Mouse (Mus musculus) MEL (cell line): ENCODE measurements around the gene Olfr465-ps1.
A peak's percentile ranks its signal among the peaks of the same experiment; 100 is the strongest.

Source experiments
- CHD2 ChIP-seq: IDR thresholded peaks from 2 replicates; pipeline ENCODE4 v1.6.1; 2011; ENCODE audit warnings: low read length, improper control_type of control experiment
- CTCF ChIP-seq, 3 experiments: IDR thresholded peaks in 2 of 3; conservative IDR thresholded peaks in 1 of 3; 2 replicates each; pipeline ENCODE4 v1.5.1; 2011 to 2012; ENCODE audit warnings: low read length in 3 of 3, low read depth in 2 of 3, mild to moderate bottlenecking in 2 of 3, improper control_type of control experiment in 1 of 3, inconsistent platforms in 1 of 3, mixed read lengths in 1 of 3, moderate library complexity in 1 of 3; ENCODE audit not compliant: control insufficient read depth in 1 of 3, insufficient read depth in 1 of 3, poor library complexity in 1 of 3, severe bottlenecking in 1 of 3
- E2F4 ChIP-seq: IDR thresholded peaks from 2 replicates; pipeline ENCODE4 v1.6.1; 2011; ENCODE audit warnings: low read depth, low read length, improper control_type of control experiment, borderline replicate concordance
- GABPA ChIP-seq: IDR thresholded peaks from 2 replicates; pipeline ENCODE4 v1.6.1; 2012; ENCODE audit warnings: low read depth, mild to moderate bottlenecking, inconsistent platforms, low read length, improper control_type of control experiment, moderate library complexity
- HCFC1 ChIP-seq: IDR thresholded peaks from 2 replicates; pipeline ENCODE4 v1.6.1; 2012; ENCODE audit warnings: low read depth, mild to moderate bottlenecking, inconsistent platforms, low read length, improper control_type of control experiment, moderate library complexity
- UBTF ChIP-seq: IDR thresholded peaks from 2 replicates; pipeline ENCODE4 v1.6.1; 2012; ENCODE audit warnings: low read depth, mild to moderate bottlenecking, inconsistent platforms, low read length, improper control_type of control experiment, moderate library complexity, borderline replicate concordance; ENCODE audit not compliant: insufficient read depth

DNA sequence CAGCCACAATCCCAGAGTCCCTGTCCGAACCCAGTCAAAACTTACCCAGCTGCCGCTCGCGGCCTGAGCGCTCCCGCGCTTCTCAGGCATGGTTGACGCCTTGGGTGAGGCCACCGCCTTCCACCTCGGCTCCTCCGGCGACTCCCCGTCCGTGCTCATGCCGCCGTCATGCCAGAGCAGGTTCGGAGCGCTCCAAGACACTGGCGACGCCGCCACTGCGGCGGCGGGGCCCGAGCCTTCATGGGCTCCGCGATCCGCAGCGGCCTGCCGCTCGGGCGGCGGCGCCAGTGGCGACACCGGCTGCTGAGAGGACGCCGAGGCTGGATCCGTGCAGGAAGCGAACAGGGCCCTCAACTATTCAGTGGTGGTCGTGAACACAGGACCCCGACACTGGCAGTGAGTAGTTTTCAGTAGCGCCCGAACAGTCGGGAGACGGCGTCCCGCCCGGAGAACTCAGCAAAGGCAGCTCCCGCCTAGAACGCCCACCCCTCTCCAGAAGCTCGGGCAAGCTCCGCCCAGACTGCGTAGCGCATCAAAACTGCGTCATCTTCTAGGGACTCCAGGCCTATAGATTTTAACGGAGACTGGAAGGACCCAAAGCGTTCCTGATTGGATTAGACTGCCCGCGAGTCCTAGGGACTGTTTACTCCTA is 25.3 kb upstream of the Olfr465-ps1 start, which contains the start of gene Mfsd14b:
- TF ChIP-seq GABPA (no peak), HCFC1 (peak; percentile 90), CTCF (IDR thresholded peaks at IDR 0.05 in 2 of 3, conservative IDR thresholded peaks at IDR 0.05 in 1 of 3; ENCODE audit: control insufficient read depth in 1 of 3, insufficient read depth in 1 of 3, low read depth in 2 of 3, low read length in 3 of 3, poor library complexity in 1 of 3, severe bottlenecking in 1 of 3) (no peak), E2F4 (peak; percentile 69; the same call in 1 of the 2 replicates), CHD2 (no peak), UBTF (no peak)
